Mouse (Mus musculus) olfactory bulb, adult 2 months (tissue): Measurements from ENCODE around the gene Ccdc24.

Experiments used
- CTCF ChIP-seq: fragments of 200-500 bp; IDR thresholded peaks from 2 replicates; pipeline ENCODE4 v1.5.1; 2012; ENCODE audit warnings: low read depth, mild to moderate bottlenecking, low read length, moderate library complexity; ENCODE audit not compliant: insufficient read depth
- POLR2A ChIP-seq: fragments of 200-500 bp; IDR thresholded peaks from 2 replicates; pipeline ENCODE4 v1.6.1; 2012; ENCODE audit warnings: mild to moderate bottlenecking, low read depth, low read length, moderate library complexity; ENCODE audit not compliant: insufficient read depth

DNA sequence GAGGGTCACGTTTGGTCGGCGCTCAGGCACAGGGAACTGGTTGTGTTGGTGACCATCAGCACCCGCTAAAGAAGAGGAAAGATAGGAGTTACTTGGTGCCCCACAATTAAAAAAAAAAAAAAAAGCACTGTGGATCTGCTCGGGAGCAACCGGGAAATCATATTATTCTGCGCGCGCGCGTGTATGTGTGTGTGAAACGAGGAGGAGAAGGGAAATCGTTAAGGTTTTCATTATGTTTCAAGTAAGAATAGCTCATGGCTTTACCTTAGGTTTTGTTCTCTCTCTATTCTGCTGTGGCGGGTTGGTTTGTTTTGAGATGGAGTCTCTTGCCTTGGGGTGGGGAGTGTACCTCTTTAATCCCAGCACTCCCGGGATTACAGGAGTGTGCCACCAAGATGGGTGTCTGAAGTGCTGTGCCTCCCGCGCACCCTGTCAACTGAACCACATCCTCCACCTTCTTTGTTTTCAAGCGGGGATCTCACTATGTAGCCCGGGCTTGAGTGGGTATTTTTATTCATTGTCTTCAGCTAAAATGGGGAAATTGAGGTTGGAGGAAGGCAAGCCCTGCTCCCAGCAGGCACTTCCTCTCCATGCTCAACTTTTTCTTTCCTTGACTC, 43.2 kb upstream of the Ccdc24 start:
- TF ChIP-seq POLR2A (no peak), CTCF (no peak)
